Mouse (Mus musculus) MEL (cell line): ENCODE data around the gene Pcnx. TPM values are rescaled to one million over a fixed set of nuclear protein-coding genes. Genes with fewer than 3 reads are reported as not detected.

Source experiments
- DNase-seq: peaks from one replicate; pipeline ENCODE4 v3.0.0; 2011; ENCODE audit warnings: low read depth, low spot score
- H3K27ac ChIP-seq: 2 replicates; pipeline ENCODE4 v1.5.1; 2012; ENCODE audit warnings: low read depth, mild to moderate bottlenecking, control low read depth, low read length, moderate library complexity; ENCODE audit not compliant: control insufficient read depth
- H3K27me3 ChIP-seq, 2 experiments: fragments of 150-350 bp in 1 of 2; sonication (generic) in 1 of 2; 2 replicates each; pipeline ENCODE4 v1.6.1; 2012; ENCODE audit warnings: low read length in 2 of 2, mild to moderate bottlenecking in 2 of 2, improper control_type of control experiment in 1 of 2, moderate library complexity in 1 of 2; ENCODE audit not compliant: insufficient read depth in 2 of 2, control insufficient read depth in 1 of 2
- H3K36me3 ChIP-seq, 2 experiments: 2 replicates each; pipeline ENCODE4 v1.6.1; 2012 to 2014; ENCODE audit warnings: low read length in 2 of 2, improper control_type of control experiment in 1 of 2, inconsistent platforms in 1 of 2, mild to moderate bottlenecking in 1 of 2; ENCODE audit not compliant: insufficient read depth in 2 of 2, control insufficient read depth in 1 of 2
- H3K4me1 ChIP-seq, 2 experiments: fragments of 150-350 bp in 1 of 2; sonication (generic) in 1 of 2; 2 replicates each; pipeline ENCODE4 v1.6.1; 2012; ENCODE audit warnings: low read length in 2 of 2, improper control_type of control experiment in 1 of 2, mild to moderate bottlenecking in 1 of 2; ENCODE audit not compliant: insufficient read depth in 2 of 2, control insufficient read depth in 1 of 2
- H3K4me3 ChIP-seq, 2 experiments: fragments of 150-350 bp in 1 of 2; sonication (generic) in 1 of 2; 2 replicates each; pipeline ENCODE4 v1.5.1; 2012; ENCODE audit warnings: low read depth in 2 of 2, low read length in 2 of 2, mild to moderate bottlenecking in 2 of 2, moderate library complexity in 2 of 2, control low read depth in 1 of 2, improper control_type of control experiment in 1 of 2; ENCODE audit not compliant: control insufficient read depth in 1 of 2, insufficient read depth in 1 of 2
- H3K79me2 ChIP-seq: 2 replicates; pipeline ENCODE4 v1.6.1; 2012; ENCODE audit warnings: mild to moderate bottlenecking, low read length, moderate library complexity; ENCODE audit not compliant: control insufficient read depth, poor library complexity, insufficient read depth
- H3K9ac ChIP-seq: 2 replicates; pipeline ENCODE4 v1.6.1; 2012; ENCODE audit warnings: low read depth, mild to moderate bottlenecking, control low read depth, low read length, moderate library complexity; ENCODE audit not compliant: control insufficient read depth, poor library complexity, severe bottlenecking
- H3K9me3 ChIP-seq: fragments of 150-350 bp; sonication (generic); replicated peaks from 2 replicates; pipeline ENCODE4 v1.6.1; 2012; ENCODE audit warnings: mild to moderate bottlenecking, low read length, improper control_type of control experiment, moderate library complexity; ENCODE audit not compliant: insufficient read depth
- CHD1 ChIP-seq: IDR thresholded peaks from 2 replicates; pipeline ENCODE4 v1.6.1; 2012; ENCODE audit warnings: low read depth, mild to moderate bottlenecking, inconsistent platforms, low read length, improper control_type of control experiment
- CHD2 ChIP-seq: IDR thresholded peaks from 2 replicates; pipeline ENCODE4 v1.6.1; 2011; ENCODE audit warnings: low read length, improper control_type of control experiment
- CTCF ChIP-seq, 3 experiments: IDR thresholded peaks in 2 of 3; conservative IDR thresholded peaks in 1 of 3; 2 replicates each; pipeline ENCODE4 v1.5.1; 2011 to 2012; ENCODE audit warnings: low read length in 3 of 3, low read depth in 2 of 3, mild to moderate bottlenecking in 2 of 3, improper control_type of control experiment in 1 of 3, inconsistent platforms in 1 of 3, mixed read lengths in 1 of 3, moderate library complexity in 1 of 3; ENCODE audit not compliant: control insufficient read depth in 1 of 3, insufficient read depth in 1 of 3, poor library complexity in 1 of 3, severe bottlenecking in 1 of 3
- EP300 ChIP-seq, 2 experiments: IDR thresholded peaks; 2 replicates each; pipeline ENCODE4 v1.6.1; 2011; ENCODE audit warnings: improper control_type of control experiment in 2 of 2, low read length in 2 of 2, low read depth in 1 of 2, mild to moderate bottlenecking in 1 of 2
- GABPA ChIP-seq: IDR thresholded peaks from 2 replicates; pipeline ENCODE4 v1.6.1; 2012; ENCODE audit warnings: low read depth, mild to moderate bottlenecking, inconsistent platforms, low read length, improper control_type of control experiment, moderate library complexity
- GATA1 ChIP-seq: IDR thresholded peaks from 2 replicates; pipeline ENCODE4 v1.6.1; 2011; ENCODE audit warnings: low read depth, low read length, improper control_type of control experiment
- MAZ ChIP-seq: IDR thresholded peaks from 2 replicates; pipeline ENCODE4 v1.6.1; 2012; ENCODE audit warnings: low read depth, mild to moderate bottlenecking, inconsistent platforms, low read length, improper control_type of control experiment
- MYC ChIP-seq: IDR thresholded peaks from 2 replicates; pipeline ENCODE4 v1.6.1; 2011; ENCODE audit warnings: low read depth, mild to moderate bottlenecking, low read length, improper control_type of control experiment, moderate library complexity
- NELFE ChIP-seq: IDR thresholded peaks from 2 replicates; pipeline ENCODE4 v1.6.1; 2011; ENCODE audit warnings: low read depth, low read length, improper control_type of control experiment
- POLR2A ChIP-seq, 2 experiments: IDR thresholded peaks; 2 replicates each; pipeline ENCODE4 v1.6.1; 2011 to 2012; ENCODE audit warnings: low read length in 2 of 2, mild to moderate bottlenecking in 2 of 2, control low read depth in 1 of 2, improper control_type of control experiment in 1 of 2, low read depth in 1 of 2, moderate library complexity in 1 of 2; ENCODE audit not compliant: control insufficient read depth in 1 of 2, insufficient read depth in 1 of 2, poor library complexity in 1 of 2
- POLR2AphosphoS2 ChIP-seq: IDR thresholded peaks from 2 replicates; pipeline ENCODE4 v1.6.1; 2011; ENCODE audit warnings: low read length, improper control_type of control experiment
- RAD21 ChIP-seq: IDR thresholded peaks from 2 replicates; pipeline ENCODE4 v1.6.1; 2011; ENCODE audit warnings: mild to moderate bottlenecking, low read depth, low read length, improper control_type of control experiment
- RCOR1 ChIP-seq: IDR thresholded peaks from 2 replicates; pipeline ENCODE4 v1.6.1; 2012; ENCODE audit warnings: low read depth, mild to moderate bottlenecking, inconsistent platforms, low read length, improper control_type of control experiment
- SMC3 ChIP-seq: IDR thresholded peaks from 2 replicates; pipeline ENCODE4 v1.6.1; 2011; ENCODE audit warnings: low read depth, low read length, improper control_type of control experiment
- TBP ChIP-seq: IDR thresholded peaks from 2 replicates; pipeline ENCODE4 v1.8.0; 2011; ENCODE audit warnings: low read depth, low read length, improper control_type of control experiment
- USF2 ChIP-seq, 2 experiments: IDR thresholded peaks; 2 replicates each; pipeline ENCODE4 v1.6.1; 2011 to 2012; ENCODE audit warnings: improper control_type of control experiment in 2 of 2, low read length in 2 of 2, borderline replicate concordance in 1 of 2, inconsistent platforms in 1 of 2, low read depth in 1 of 2, mild to moderate bottlenecking in 1 of 2; ENCODE audit not compliant: insufficient read depth in 1 of 2
- ZC3H11A ChIP-seq: IDR thresholded peaks from 2 replicates; pipeline ENCODE4 v1.6.1; 2012; ENCODE audit warnings: low read depth, mild to moderate bottlenecking, inconsistent platforms, low read length, improper control_type of control experiment
- ZNF384 ChIP-seq: IDR thresholded peaks from 2 replicates; pipeline ENCODE4 v1.6.1; 2012; ENCODE audit warnings: low read depth, mild to moderate bottlenecking, inconsistent platforms, low read length, improper control_type of control experiment
- polyA plus RNA-seq, 2 experiments: library from polyadenylated mRNA; stranded (reverse) in 1 of 2; unstranded in 1 of 2; fragments of >175 nt in 1 of 2; fragments of >200 nt in 1 of 2; gene quantifications; 2 replicates each; pipeline versions ENCODE4 v1.2.1 to v1.2.4; 2012; ENCODE audit warnings: low replicate concordance in 2 of 2, low read depth in 1 of 2; ENCODE audit not compliant: insufficient read length in 2 of 2, insufficient read depth in 1 of 2, missing spikeins in 1 of 2
- total RNA-seq: library from RNA; depleted of rRNA; stranded (reverse); fragments of 300-350 nt; gene quantifications from 2 replicates; pipeline ENCODE4 v1.2.3, GENCODE M21; 2012

Gene Pcnx
- total and polyA plus RNA-seq, 3 experiments: 8.9 to 140 (median 20.6) TPM

DNA sequence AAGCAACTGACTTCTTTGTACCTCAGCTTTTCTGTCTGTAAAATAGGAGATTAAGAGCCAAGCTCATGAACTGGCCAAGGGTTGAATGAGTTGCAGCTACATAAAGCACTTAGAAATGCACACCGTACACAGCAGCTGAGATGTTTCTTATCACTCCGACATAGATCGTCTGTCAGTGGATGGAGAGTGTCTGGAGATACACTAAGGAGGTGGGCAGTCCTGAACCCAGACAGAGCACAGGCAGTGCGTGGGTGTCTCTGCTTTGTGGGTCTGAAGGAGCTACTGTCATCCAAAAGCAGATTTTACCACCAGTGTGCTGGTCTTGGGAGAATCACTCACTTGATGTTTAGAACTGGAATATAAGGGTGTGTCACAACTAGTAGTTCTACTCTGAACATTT is 26.2 kb downstream of the Pcnx start:
- no peak overlapping the region for H3K9ac ChIP-seq
- H3K27ac ChIP-seq: no peak overlapping the region
- no peak for TF ChIP-seq RAD21
- no peak for TF ChIP-seq CHD1
- 0 out of 4 replicates have a peak, but pooled peaks of 1 of the 2 experiments have one; percentile 17 for TF ChIP-seq EP300 (IDR thresholded peaks at IDR 0.05; ENCODE audit: low read depth in 1 of 2, low read length in 2 of 2)
- no peak for TF ChIP-seq ZNF384
- TF ChIP-seq TBP: no peak
- TF ChIP-seq USF2 (IDR thresholded peaks at IDR 0.05; ENCODE audit: borderline replicate concordance in 1 of 2, insufficient read depth in 1 of 2, low read depth in 1 of 2, low read length in 2 of 2): no peak
- 0 out of 2 replicates have a peak, but pooled peaks have one; percentile 26 for TF ChIP-seq GATA1

GRCm38 (mm10) chr12:81888954-81889353 is 29.1 kb downstream of the Pcnx start:
- Histone ChIP-seq H3K9ac (no peak overlapping the region), H3K9me3 (no peaks in the 10 kb centered on the region), H3K4me1 (peaks cover 6 to 8% of the 10 kb centered on the region in 2 experiments; a peak in 3 of 4 replicates), H3K27ac (no peak overlapping the region), H3K4me3 (no peak overlapping the region), H3K79me2 (0 out of 2 replicates have a peak, but pooled peaks cover 2% of the 10 kb centered on the region)
- no peak for TF ChIP-seq SMC3
- TF ChIP-seq ZC3H11A: no peak
- TF ChIP-seq NELFE: no peak
- TF ChIP-seq CTCF (IDR thresholded peaks at IDR 0.05 in 2 of 3, conservative IDR thresholded peaks at IDR 0.05 in 1 of 3; ENCODE audit: control insufficient read depth in 1 of 3, insufficient read depth in 1 of 3, low read depth in 2 of 3, low read length in 3 of 3, poor library complexity in 1 of 3, severe bottlenecking in 1 of 3): no peak
- no peak for TF ChIP-seq POLR2AphosphoS2
- TF ChIP-seq, all 39 proteins: peak for 0
- H3K27me3 ChIP-seq: no peaks in the 10 kb centered on the region
- DNase-seq: no peak
- H3K36me3 ChIP-seq: peaks cover 0 to 4% of the 10 kb centered on the region in 2 experiments; a peak in 1 of 4 replicates

More for the DNA sequence above, 26.2 kb downstream of the Pcnx start:
- H3K4me1 ChIP-seq: peaks cover 6 to 8% of the 10 kb centered on the region in 2 experiments; a peak in 3 of 4 replicates
- no peak overlapping the region for H3K4me3 ChIP-seq
- peak; percentile 26 for DNase-seq
- H3K79me2 ChIP-seq: peaks cover 2% of the 10 kb centered on the region; the same call in 1 of the 2 replicates
- H3K9me3 ChIP-seq: no peaks in the 10 kb centered on the region
- H3K27me3 ChIP-seq: no peaks in the 10 kb centered on the region
- peaks cover 0 to 4% of the 10 kb centered on the region in 2 experiments; a peak in 1 of 4 replicates for H3K36me3 ChIP-seq

DNA sequence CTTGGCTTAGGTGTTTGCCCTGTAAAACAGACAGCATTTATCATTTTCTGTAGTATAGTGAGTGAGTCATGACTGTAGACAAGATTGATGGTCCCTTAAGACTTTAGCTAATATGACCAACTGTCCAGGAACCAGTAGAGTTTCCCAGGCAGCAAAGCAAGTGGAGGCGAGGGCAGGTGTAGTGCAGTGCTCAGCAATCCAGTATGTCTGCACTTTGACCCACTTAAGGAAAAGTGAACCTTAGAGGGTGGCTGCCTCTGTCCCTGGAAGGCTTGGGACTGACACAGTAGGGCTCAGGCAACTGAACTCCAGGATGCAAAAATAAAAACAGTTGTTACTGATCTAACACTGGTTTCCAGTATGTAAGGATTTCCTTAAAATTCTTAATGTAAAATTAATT is 32.1 kb downstream of the Pcnx start:
- Histone ChIP-seq H3K79me2 (no peaks in the 10 kb centered on the region), H3K27me3 (no peaks in the 10 kb centered on the region), H3K27ac (no peak overlapping the region), H3K9me3 (no peaks in the 10 kb centered on the region), H3K9ac (no peak overlapping the region), H3K4me1 (no peaks in the 10 kb centered on the region), H3K36me3 (no peaks in the 10 kb centered on the region), H3K4me3 (no peak overlapping the region)
- DNase-seq: no peak
- TF ChIP-seq POLR2A (IDR thresholded peaks at IDR 0.05; ENCODE audit: control insufficient read depth in 1 of 2, insufficient read depth in 1 of 2, low read depth in 1 of 2, low read length in 2 of 2, poor library complexity in 1 of 2) (no peak), GABPA (no peak), CHD2 (no peak), MAZ (no peak), MYC (no peak), TBP (no peak), RCOR1 (no peak), NELFE (no peak)
